Mouse (Mus musculus): ENCODE results near the gene Cdc42ep1. TPM values are rescaled to one million over a fixed set of nuclear protein-coding genes. Genes with fewer than 3 reads are reported as not detected.

Gene Cdc42ep1
- polyA plus RNA-seq, 1 experiment, result 0.04 TPM

DNA sequence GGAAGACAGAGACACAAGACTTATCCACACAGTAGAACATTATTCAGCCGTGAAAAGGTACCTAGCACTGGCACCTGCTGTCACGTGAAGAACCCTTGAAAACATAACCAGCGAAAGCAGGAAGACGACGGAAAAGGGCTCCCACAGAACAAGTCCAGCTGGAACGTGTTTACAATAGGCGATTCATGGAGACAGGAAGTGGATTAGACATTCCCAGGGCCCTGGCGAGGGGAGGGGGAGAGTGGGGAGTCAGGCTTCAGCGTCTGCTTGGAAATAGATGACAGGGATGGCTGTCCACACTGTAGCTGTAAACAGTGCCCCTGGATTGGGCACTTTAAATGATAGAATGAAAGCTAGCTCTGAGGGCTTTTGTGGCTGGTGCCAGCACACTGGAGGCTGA, 26.0 kb downstream of the Cdc42ep1 start:
- TF ChIP-seq TAL1 (IDR thresholded peaks at IDR 0.05; ENCODE audit: low read length) (no peak), GATA1 (IDR thresholded peaks at IDR 0.05; ENCODE audit: low read length) (no peak)
- Histone ChIP-seq H3K27me3 (ENCODE audit: control insufficient read depth) (peaks cover 18% of the 10 kb centered on the region), H3K4me1 (ENCODE audit: control insufficient read depth) (peaks cover 14% of the 10 kb centered on the region), H3K4me3 (replicated peaks) (no peak overlapping the region), H3K36me3 (ENCODE audit: control insufficient read depth) (no peaks in the 10 kb centered on the region), H3K9me3 (ENCODE audit: control insufficient read depth, low read length) (no peaks in the 10 kb centered on the region)

DNA sequence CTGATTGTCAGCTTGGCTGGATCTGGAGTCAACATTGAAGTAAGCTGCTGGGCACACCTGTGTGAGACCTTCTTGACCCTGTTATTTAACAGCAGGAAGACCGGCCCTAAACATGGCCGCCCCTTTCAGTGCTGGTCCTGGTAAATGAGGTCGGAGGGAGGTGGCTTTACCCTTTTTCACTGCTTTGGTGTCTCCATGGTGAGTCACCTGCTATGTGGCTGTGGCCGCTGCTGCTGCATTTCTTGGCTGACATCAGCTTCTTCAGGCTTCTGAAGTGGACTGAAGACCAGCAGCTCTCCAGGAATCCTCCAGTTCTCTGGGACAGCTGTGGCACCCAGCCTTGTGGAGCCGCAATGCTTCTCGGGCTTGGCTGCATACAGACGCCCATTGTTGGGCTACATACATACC, 26.4 kb downstream of the Cdc42ep1 start:
- no peak for TF ChIP-seq TAL1 (IDR thresholded peaks at IDR 0.05; ENCODE audit: low read length)
- TF ChIP-seq GATA1 (IDR thresholded peaks at IDR 0.05; ENCODE audit: low read length), result no peak
- Histone ChIP-seq H3K27me3 (ENCODE audit: control insufficient read depth) (peaks cover 15% of the 10 kb centered on the region), H3K36me3 (ENCODE audit: control insufficient read depth) (no peaks in the 10 kb centered on the region), H3K9me3 (ENCODE audit: control insufficient read depth, low read length) (no peaks in the 10 kb centered on the region), H3K4me1 (ENCODE audit: control insufficient read depth) (peaks cover 11% of the 10 kb centered on the region), H3K4me3 (replicated peaks) (no peak overlapping the region)

DNA sequence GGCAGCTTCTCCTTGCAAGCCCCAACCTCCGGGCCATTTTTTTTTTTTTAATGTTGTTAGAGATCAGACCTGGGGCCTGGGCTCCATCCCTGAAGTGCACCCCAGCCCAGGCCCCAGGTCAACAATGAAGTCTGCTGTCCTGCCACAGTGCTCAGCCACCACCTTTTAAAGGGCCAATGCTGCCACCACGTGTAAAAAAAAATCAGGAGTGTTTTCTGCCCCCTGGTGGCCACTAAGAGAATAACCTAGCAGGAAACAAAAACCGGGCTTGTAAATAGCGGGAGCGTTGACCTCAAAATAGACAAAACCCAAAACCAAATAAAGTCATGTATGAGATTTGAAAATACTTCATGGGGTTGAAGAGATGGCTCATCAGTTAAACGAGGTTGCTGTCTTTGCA, 27.4 kb downstream of the Cdc42ep1 start:
- TF ChIP-seq TAL1 (IDR thresholded peaks at IDR 0.05; ENCODE audit: low read length) (no peak), GATA1 (IDR thresholded peaks at IDR 0.05; ENCODE audit: low read length) (no peak)
- no peaks in the 10 kb centered on the region for H3K9me3 ChIP-seq (ENCODE audit: control insufficient read depth, low read length)
- peaks cover 9% of the 10 kb centered on the region for H3K4me1 ChIP-seq (ENCODE audit: control insufficient read depth)
- H3K4me3 ChIP-seq (replicated peaks), result no peak overlapping the region
- H3K36me3 ChIP-seq (ENCODE audit: control insufficient read depth), result no peaks in the 10 kb centered on the region
- peaks cover 11% of the 10 kb centered on the region for H3K27me3 ChIP-seq (ENCODE audit: control insufficient read depth)

DNA sequence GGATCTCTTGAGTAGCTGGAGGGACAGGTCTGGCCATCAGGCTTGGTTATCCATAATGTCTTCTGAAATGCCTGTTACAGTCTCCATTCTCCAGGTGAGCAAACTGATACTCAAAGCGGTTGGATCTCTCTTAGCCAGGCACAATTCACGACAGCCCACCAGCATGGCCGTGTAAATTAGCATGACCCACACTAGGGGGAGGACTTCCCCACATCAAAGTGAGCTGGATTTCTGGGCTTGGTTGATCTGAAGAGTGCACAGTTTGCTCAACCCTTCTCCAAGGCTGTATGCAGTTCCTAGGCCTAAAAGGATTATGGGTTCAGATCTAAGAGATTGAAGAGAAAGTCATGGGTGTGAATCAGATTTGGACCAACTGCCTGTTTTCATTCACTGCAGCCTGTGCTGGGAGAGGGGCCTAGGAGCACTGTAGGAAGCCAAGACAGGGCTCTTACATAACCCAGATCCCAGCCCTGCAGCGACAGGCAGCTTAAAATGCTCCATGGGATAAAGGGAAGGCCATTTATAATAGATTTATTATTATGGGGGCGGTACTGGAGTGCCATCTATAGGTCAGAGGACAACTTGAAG, 29.7 kb downstream of the Cdc42ep1 start:
- TF ChIP-seq GATA1 (IDR thresholded peaks at IDR 0.05; ENCODE audit: low read length) (no peak), TAL1 (IDR thresholded peaks at IDR 0.05; ENCODE audit: low read length) (no peak)

DNA sequence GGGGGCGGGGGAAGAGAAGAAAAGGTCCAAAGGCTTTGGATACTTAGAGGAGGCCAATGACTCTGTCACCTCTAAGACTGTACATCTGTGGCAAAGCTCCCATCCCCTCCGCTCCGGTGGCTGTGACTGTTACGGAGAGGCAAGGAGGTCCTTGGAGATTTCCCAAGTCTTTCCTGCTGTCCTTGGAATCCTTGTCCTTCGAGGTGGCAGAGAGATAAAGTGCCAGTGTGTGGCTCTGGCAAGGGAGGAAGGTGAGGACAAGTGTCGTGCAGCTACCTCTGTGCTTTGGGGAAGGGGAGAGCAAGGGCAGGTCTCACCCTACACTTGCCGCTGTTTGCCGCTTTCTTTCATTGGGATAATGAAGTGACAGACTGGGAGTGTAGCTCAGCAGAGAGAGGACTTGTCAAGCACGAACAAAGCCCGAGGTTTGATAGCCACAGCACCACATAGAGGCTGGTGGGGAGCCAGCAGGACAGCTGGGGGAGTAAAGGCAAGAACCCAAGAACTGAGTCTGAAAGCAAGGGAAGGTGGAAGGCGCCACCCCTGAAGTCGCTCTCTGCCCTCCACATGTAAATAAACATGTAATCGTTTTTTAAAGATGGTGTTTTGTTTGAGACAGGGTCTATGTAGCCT, 31.5 kb downstream of the Cdc42ep1 start:
- Histone ChIP-seq H3K36me3 (ENCODE audit: control insufficient read depth) (no peaks in the 10 kb centered on the region), H3K4me1 (ENCODE audit: control insufficient read depth) (peaks cover 42% of the 10 kb centered on the region), H3K9me3 (ENCODE audit: control insufficient read depth, low read length) (no peaks in the 10 kb centered on the region), H3K4me3 (replicated peaks) (no peak overlapping the region), H3K27me3 (ENCODE audit: control insufficient read depth) (no peaks in the 10 kb centered on the region)
- no peak for TF ChIP-seq TAL1 (IDR thresholded peaks at IDR 0.05; ENCODE audit: low read length)

More for the DNA sequence above, 29.7 kb downstream of the Cdc42ep1 start:
- H3K27me3 ChIP-seq (ENCODE audit: control insufficient read depth), result no peaks in the 10 kb centered on the region
- H3K9me3 ChIP-seq (ENCODE audit: control insufficient read depth, low read length), result no peaks in the 10 kb centered on the region
- peaks cover 30% of the 10 kb centered on the region for H3K4me1 ChIP-seq (ENCODE audit: control insufficient read depth)
- no peak overlapping the region for H3K4me3 ChIP-seq (replicated peaks)
- H3K36me3 ChIP-seq (ENCODE audit: control insufficient read depth), result no peaks in the 10 kb centered on the region

DNA sequence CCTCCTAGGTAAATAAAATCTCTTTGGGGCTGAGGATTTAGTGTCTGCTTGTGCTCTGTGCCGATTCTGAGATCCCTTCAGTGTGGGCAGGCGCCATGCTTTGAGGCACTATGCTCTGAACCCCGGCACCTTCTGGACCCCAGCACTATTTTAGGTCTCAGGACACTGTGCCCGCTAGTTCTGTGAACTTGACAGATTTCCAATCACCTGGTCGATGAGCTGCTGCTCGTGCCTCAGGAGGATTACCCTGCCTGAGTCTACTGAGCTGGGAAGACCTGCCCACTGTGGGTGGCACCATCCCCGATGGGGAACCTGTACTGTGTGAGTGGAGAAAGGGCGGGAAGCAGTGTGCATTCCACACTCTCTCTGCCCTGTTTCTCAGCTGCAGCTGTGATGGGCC, 32.6 kb downstream of the Cdc42ep1 start:
- TF ChIP-seq GATA1 (IDR thresholded peaks at IDR 0.05; ENCODE audit: low read length) (no peak), TAL1 (IDR thresholded peaks at IDR 0.05; ENCODE audit: low read length) (no peak)
- peaks cover 5% of the 10 kb centered on the region for H3K36me3 ChIP-seq (ENCODE audit: control insufficient read depth)
- no peak overlapping the region for H3K4me3 ChIP-seq (replicated peaks)
- no peaks in the 10 kb centered on the region for H3K9me3 ChIP-seq (ENCODE audit: control insufficient read depth, low read length)
- no peaks in the 10 kb centered on the region for H3K27me3 ChIP-seq (ENCODE audit: control insufficient read depth)
- H3K4me1 ChIP-seq (ENCODE audit: control insufficient read depth), result peaks cover 49% of the 10 kb centered on the region

DNA sequence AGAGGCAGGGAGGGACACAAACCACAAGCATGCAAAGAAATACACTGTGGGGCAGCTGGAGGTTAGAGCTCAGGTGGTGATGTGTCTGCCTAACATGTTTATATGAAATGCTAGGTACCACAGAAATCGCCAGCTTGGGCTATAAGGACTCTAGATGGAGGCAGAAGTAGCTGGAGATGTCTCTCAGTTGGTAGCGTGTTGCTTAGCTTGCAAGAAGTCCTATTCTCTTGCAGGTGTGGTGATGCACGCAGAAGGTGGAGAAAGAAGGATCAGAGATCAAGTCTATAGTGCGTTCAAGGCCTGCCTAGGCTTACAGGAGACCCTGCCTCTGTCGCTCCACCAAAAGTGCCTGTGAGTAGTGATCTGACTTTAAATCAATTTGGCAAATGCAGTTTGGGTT, 33.1 kb downstream of the Cdc42ep1 start:
- H3K36me3 ChIP-seq (ENCODE audit: control insufficient read depth), result peaks cover 10% of the 10 kb centered on the region
- peaks cover 49% of the 10 kb centered on the region for H3K4me1 ChIP-seq (ENCODE audit: control insufficient read depth)
- H3K9me3 ChIP-seq (ENCODE audit: control insufficient read depth, low read length), result no peaks in the 10 kb centered on the region
- H3K4me3 ChIP-seq (replicated peaks), result no peak overlapping the region
- TF ChIP-seq GATA1 (IDR thresholded peaks at IDR 0.05; ENCODE audit: low read length) (no peak), TAL1 (IDR thresholded peaks at IDR 0.05; ENCODE audit: low read length) (no peak)
- no peaks in the 10 kb centered on the region for H3K27me3 ChIP-seq (ENCODE audit: control insufficient read depth)

DNA sequence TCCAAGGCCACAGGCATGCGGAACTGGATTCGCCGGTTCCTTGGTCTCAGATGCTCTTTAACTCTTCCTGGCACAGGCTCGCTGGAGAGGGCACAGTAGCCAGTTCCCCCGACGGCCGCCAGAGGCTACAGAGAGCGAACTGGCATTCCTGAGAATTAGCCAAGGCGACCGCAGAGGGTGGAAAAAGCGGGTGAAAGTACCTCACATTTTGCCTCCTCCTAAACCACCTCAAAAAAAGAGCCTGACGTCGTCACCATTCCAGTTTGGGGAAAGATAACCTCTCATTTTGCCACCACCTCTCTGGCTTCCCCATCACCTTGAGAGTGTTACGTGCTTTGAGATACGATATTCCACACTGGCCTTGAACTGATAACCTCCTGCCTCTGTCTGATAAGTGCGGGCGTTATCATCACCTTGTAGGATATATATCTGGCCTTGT, 33.9 kb downstream of the Cdc42ep1 start:
- Histone ChIP-seq H3K27me3 (ENCODE audit: control insufficient read depth) (no peaks in the 10 kb centered on the region), H3K9me3 (ENCODE audit: control insufficient read depth, low read length) (no peaks in the 10 kb centered on the region), H3K4me1 (ENCODE audit: control insufficient read depth) (peaks cover 49% of the 10 kb centered on the region), H3K36me3 (ENCODE audit: control insufficient read depth) (peaks cover 18% of the 10 kb centered on the region), H3K4me3 (replicated peaks) (peak overlapping the region; percentile 77)
- peak; percentile 48; the same call in 2 of the 3 replicates for TF ChIP-seq TAL1 (IDR thresholded peaks at IDR 0.05; ENCODE audit: low read length)
- peak; percentile 63 for TF ChIP-seq GATA1 (IDR thresholded peaks at IDR 0.05; ENCODE audit: low read length)

DNA sequence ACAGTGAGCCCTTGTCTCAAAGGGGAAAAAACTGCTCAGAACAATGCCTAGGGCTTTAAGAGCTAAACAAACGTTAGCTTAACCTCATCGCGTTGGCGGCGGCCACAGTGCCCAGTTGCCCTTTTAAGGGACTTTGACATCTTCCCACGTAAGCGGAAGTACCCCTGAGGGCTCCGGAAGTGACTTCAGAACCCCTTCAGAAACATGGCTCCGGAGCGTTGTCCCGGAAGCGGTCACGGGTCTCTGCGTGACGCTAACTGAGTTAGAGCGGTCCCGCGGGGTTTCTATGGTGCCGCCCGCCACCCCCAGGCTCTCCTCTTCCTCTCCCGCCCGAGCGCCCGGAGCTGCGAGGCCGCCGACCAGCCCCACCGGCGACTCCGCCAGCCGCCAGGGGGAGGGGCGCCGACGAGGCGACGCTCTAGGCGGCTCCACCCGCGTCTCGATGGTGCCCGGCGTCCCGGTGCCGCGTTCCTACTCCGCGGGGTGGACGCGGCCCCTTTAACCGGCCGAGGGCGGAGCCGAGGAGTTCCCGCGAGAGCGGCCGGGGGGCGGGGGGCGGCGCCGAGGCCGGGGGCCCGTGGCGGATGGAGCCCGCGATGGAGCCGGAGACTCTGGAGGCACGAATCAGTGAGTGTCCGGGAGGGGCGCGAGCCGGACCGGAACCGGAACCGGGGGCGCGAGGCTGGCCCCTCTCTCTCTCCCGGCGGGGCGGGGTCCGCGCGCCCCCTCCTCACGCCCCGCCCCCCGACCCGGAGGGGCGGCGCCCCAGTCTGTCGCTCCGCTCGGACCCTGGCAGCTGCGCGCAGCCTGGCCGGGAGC, 34.8 kb downstream of the Cdc42ep1 start, which contains the start of gene Gga1:
Gga1 (plus strand) TSS at position 200 of the 819 bp plus-strand sequence.
- peaks cover 49% of the 10 kb centered on the region for H3K4me1 ChIP-seq (ENCODE audit: control insufficient read depth)

More for the DNA sequence above, 34.8 kb downstream of the Cdc42ep1 start, which contains the start of gene Gga1:
- Histone ChIP-seq H3K4me3 (replicated peaks) (peak within 1 kb of the TSS; percentile 77), H3K27me3 (ENCODE audit: control insufficient read depth) (no peaks in the 10 kb centered on the region), H3K9me3 (ENCODE audit: control insufficient read depth, low read length) (no peaks in the 10 kb centered on the region), H3K36me3 (ENCODE audit: control insufficient read depth) (peaks cover 27% of the 10 kb centered on the region)
- TF ChIP-seq GATA1 (IDR thresholded peaks at IDR 0.05; ENCODE audit: low read length) (no peak), TAL1 (IDR thresholded peaks at IDR 0.05; ENCODE audit: low read length) (no peak)
